Mouse (Mus musculus) heart, embryonic 14.5 days (tissue): ENCODE data around the gene Vinac1. TPM values are rescaled to one million over a fixed set of nuclear protein-coding genes. Genes with fewer than 3 reads are reported as not detected.
A peak's percentile ranks its signal among the peaks of the same experiment; 100 is the strongest.

ENCODE experiments used
- ATAC-seq: fragments of 200-750 bp; cut with Nextera tagmentation; 2 replicates; pipeline ENCODE4 v1.8.0; 2017; ENCODE audit warnings: low read depth, moderate TSS enrichment; ENCODE audit not compliant: insufficient number of reproducible peaks, insufficient read depth, low FRiP score
- H3K27ac ChIP-seq, 2 experiments: fragments of 200-500 bp in 1 of 2; fragments of 300-500 bp in 1 of 2; sonication (generic) in 1 of 2; replicated peaks in 1 of 2; 2 replicates each; pipeline ENCODE4 v1.5.1; 2012 to 2014; ENCODE audit warnings: low read depth in 2 of 2, low read length in 2 of 2, control low read depth in 1 of 2, mild to moderate bottlenecking in 1 of 2, mixed read lengths in 1 of 2; ENCODE audit not compliant: control insufficient read depth in 1 of 2, insufficient read depth in 1 of 2
- H3K27me3 ChIP-seq: fragments of 300-500 bp; sonication (generic); 2 replicates; pipeline ENCODE4 v1.6.1; 2014; ENCODE audit warnings: mild to moderate bottlenecking, low read length, control low read depth; ENCODE audit not compliant: control insufficient read depth, insufficient read depth
- H3K36me3 ChIP-seq: fragments of 300-500 bp; sonication (generic); 2 replicates; pipeline ENCODE4 v1.6.1; 2014; ENCODE audit warnings: mild to moderate bottlenecking, control low read depth, low read length, mixed read lengths; ENCODE audit not compliant: control insufficient read depth, insufficient read depth
- H3K4me1 ChIP-seq, 2 experiments: fragments of 200-500 bp in 1 of 2; fragments of 300-500 bp in 1 of 2; sonication (generic) in 1 of 2; 2 replicates each; pipeline ENCODE4 v1.6.1; 2012 to 2014; ENCODE audit warnings: low read length in 2 of 2, control low read depth in 1 of 2, mixed read lengths in 1 of 2; ENCODE audit not compliant: control insufficient read depth in 2 of 2, insufficient read depth in 2 of 2
- H3K4me2 ChIP-seq: fragments of 300-500 bp; sonication (generic); 2 replicates; pipeline ENCODE4 v1.6.1; 2014; ENCODE audit warnings: mild to moderate bottlenecking, low read length
- H3K4me3 ChIP-seq, 2 experiments: fragments of 200-500 bp in 1 of 2; fragments of 300-500 bp in 1 of 2; sonication (generic) in 1 of 2; 2 replicates each; pipeline ENCODE4 v1.5.1; 2012 to 2014; ENCODE audit warnings: low read length in 2 of 2, mild to moderate bottlenecking in 2 of 2, control low read depth in 1 of 2, low read depth in 1 of 2, moderate library complexity in 1 of 2; ENCODE audit not compliant: control insufficient read depth in 1 of 2, insufficient read depth in 1 of 2
- H3K9ac ChIP-seq: fragments of 300-500 bp; sonication (generic); 2 replicates; pipeline ENCODE4 v1.6.1; 2014; ENCODE audit warnings: mild to moderate bottlenecking, low read length
- H3K9me3 ChIP-seq: fragments of 300-500 bp; sonication (generic); 2 replicates; pipeline ENCODE4 v1.6.1; 2016; ENCODE audit warnings: low read length, control low read depth; ENCODE audit not compliant: control insufficient read depth
- WGBS: fragments of 180-500 bp; shearing (Covaris S2); extraction: QIAGEN DNeasy Blood & Tissue Kit; methylation state at CpG from one replicate; pipeline ENCODE4 v1.1.7; 2014; 5-methylcytosine and 5-hydroxymethylcytosine counted together
- polyA plus RNA-seq: library from polyadenylated mRNA; unstranded; fragments of >200 nt; fragmentation: Nextera tagmentation; extraction: Ambion mirVana; gene quantifications from 2 replicates; pipeline ENCODE4 v1.2.1, GENCODE M21; 2014

Vinac1 gene
- polyA plus RNA-seq, 1 experiment from 2014 or later, result 0.09 TPM

GRCm38 (mm10) chr2:129079194-129079593 lies 31.2 kb upstream of the Vinac1 start:
- no peak for ATAC-seq
- H3K4me2 ChIP-seq, result no peak overlapping the region
- no peaks in the 10 kb centered on the region for H3K9me3 ChIP-seq
- peaks cover 33% of the 10 kb centered on the region for H3K36me3 ChIP-seq
- H3K4me1 ChIP-seq, result no peaks in the 10 kb centered on the region
- no peak overlapping the region for H3K9ac ChIP-seq
- WGBS, result 69% methylated on average over 2 of the region's 2 CpGs
- no peak overlapping the region for H3K4me3 ChIP-seq
- H3K27ac ChIP-seq, result 0 out of 4 replicates have a peak overlapping the region, but pooled peaks of 1 of the 2 experiments have one; percentile 10
- no peaks in the 10 kb centered on the region for H3K27me3 ChIP-seq

GRCm38 (mm10) chr2:129078313-129078712 lies 30.3 kb upstream of the Vinac1 start:
- ATAC-seq, result no peak
- Histone ChIP-seq H3K4me2 (no peak overlapping the region), H3K27ac (no peak overlapping the region), H3K9ac (no peak overlapping the region), H3K9me3 (no peaks in the 10 kb centered on the region), H3K4me1 (no peaks in the 10 kb centered on the region), H3K36me3 (peaks cover 33% of the 10 kb centered on the region), H3K27me3 (no peaks in the 10 kb centered on the region), H3K4me3 (no peak overlapping the region)
- WGBS, result 83% methylated on average over 3 of the region's 3 CpGs

GRCm38 (mm10) chr2:129070296-129070695 lies 22.3 kb upstream of the Vinac1 start:
- no peak for ATAC-seq

GRCm38 (mm10) chr2:129066326-129066725 lies 18.4 kb upstream of the Vinac1 start:
- no peak; the same call in 1 of the 2 replicates for ATAC-seq
- 0 out of 2 replicates have a peak, but pooled peaks cover 5% of the 10 kb centered on the region for H3K36me3 ChIP-seq
- H3K4me1 ChIP-seq, result peaks cover 3 to 10% of the 10 kb centered on the region in 2 experiments; a peak in 3 of 4 replicates
- H3K4me2 ChIP-seq, result peak overlapping the region; percentile 82
- WGBS, result under 1% methylated on average over 20 of the region's 20 CpGs
- H3K9ac ChIP-seq, result peak overlapping the region; percentile 82
- peak overlapping the region; percentile 76 to 85 for H3K4me3 ChIP-seq
- H3K27me3 ChIP-seq, result no peaks in the 10 kb centered on the region
- no peaks in the 10 kb centered on the region for H3K9me3 ChIP-seq
- peak overlapping the region; percentile 20 to 40; a peak in 2 of 4 replicates for H3K27ac ChIP-seq

More at GRCm38 (mm10) chr2:129070296-129070695, 22.3 kb upstream of the Vinac1 start:
- Histone ChIP-seq H3K36me3 (0 out of 2 replicates have a peak, but pooled peaks cover 5% of the 10 kb centered on the region), H3K27me3 (no peaks in the 10 kb centered on the region), H3K9me3 (no peaks in the 10 kb centered on the region), H3K4me2 (no peak overlapping the region), H3K4me3 (no peak overlapping the region), H3K4me1 (peaks cover 3 to 9% of the 10 kb centered on the region in 2 experiments; a peak in 3 of 4 replicates), H3K9ac (no peak overlapping the region), H3K27ac (no peak overlapping the region)
- WGBS, result 75% methylated on average over 3 of the region's 3 CpGs

- peak within 1 kb of the TSS; percentile 76 to 85 for H3K4me3 ChIP-seq
- peak; percentile 91 for ATAC-seq
- H3K9ac ChIP-seq, result peak within 1 kb of the TSS; percentile 82
- peak within 1 kb of the TSS; percentile 82 for H3K4me2 ChIP-seq
- H3K4me1 ChIP-seq, result peaks cover 3 to 10% of the 10 kb centered on the region in 2 experiments; a peak in 3 of 4 replicates
- no peaks in the 10 kb centered on the region for H3K27me3 ChIP-seq
- H3K9me3 ChIP-seq, result no peaks in the 10 kb centered on the region
- H3K36me3 ChIP-seq, result 0 out of 2 replicates have a peak, but pooled peaks cover 5% of the 10 kb centered on the region
- 1% methylated on average over 60 of the region's 62 CpGs for WGBS
- peak within 1 kb of the TSS; percentile 20 to 40; a peak in 2 of 4 replicates for H3K27ac ChIP-seq
Observed at GRCm38 (mm10) chr2:129065437-129066282, 17.7 kb upstream of the Vinac1 start, which contains the start of gene Ttl. TSS of gene Ttl (plus strand) at chr2:129065942.

GRCm38 (mm10) chr2:129061456-129062059 lies 13.6 kb upstream of the Vinac1 start:
- ATAC-seq, result no peak
- H3K27me3 ChIP-seq, result no peaks in the 10 kb centered on the region

GRCm38 (mm10) chr2:129057920-129058361 lies 10.0 kb upstream of the Vinac1 start:
- Histone ChIP-seq H3K36me3 (no peaks in the 10 kb centered on the region), H3K4me2 (no peak overlapping the region), H3K27me3 (no peaks in the 10 kb centered on the region), H3K9ac (no peak overlapping the region), H3K9me3 (peaks cover 6% of the 10 kb centered on the region), H3K27ac (no peak overlapping the region), H3K4me3 (no peak overlapping the region), H3K4me1 (no peaks in the 10 kb centered on the region)
- WGBS, result 76% methylated on average over 6 of the region's 6 CpGs
- no peak for ATAC-seq

More at GRCm38 (mm10) chr2:129061456-129062059, 13.6 kb upstream of the Vinac1 start:
- no peak overlapping the region for H3K27ac ChIP-seq
- H3K36me3 ChIP-seq, result no peaks in the 10 kb centered on the region
- H3K4me2 ChIP-seq, result no peak overlapping the region
- H3K9me3 ChIP-seq, result peaks cover 4% of the 10 kb centered on the region
- H3K9ac ChIP-seq, result no peak overlapping the region
- no peak overlapping the region for H3K4me3 ChIP-seq
- H3K4me1 ChIP-seq, result 0 out of 4 replicates have a peak, but pooled peaks cover 0 to 5% of the 10 kb centered on the region in 2 experiments
- 64% methylated on average over 10 of the region's 10 CpGs for WGBS
